In genomic region chr2:170037346-170037745, GRCm38 (mm10) we compare ENCODE assay signal across 15 mouse cellular contexts.
DNase-seq lines count a peak whose midpoint lies in the region; ATAC-seq lines count a peak whose summit lies in the region.
"Had no signal": no experiment of that assay in that cellular context is flagged by ENCODE, and none has a peak within 500 bp of the region (broad histone marks: within the 10 kb centered on the region; RNA-seq: fewer than 3 reads in every experiment).

No protein-coding gene starts in this region.

- DNase-seq in kidney, postnatal 10 days: peak; percentile 40
- DNase-seq in kidney, postnatal 14 days: no peak
- DNase-seq in right cerebral cortex, postnatal 4 days: peak; percentile 38
- DNase-seq in right cerebral cortex, postnatal 36 days (ENCODE audit: low spot score in 2 of 2): no peak
- no peak for DNase-seq in hindbrain, embryonic 14.5 days (ENCODE audit: low spot score)
- DNase-seq: adrenal gland, postnatal 25 days; cerebellum, adult 11 months; gastrocnemius, postnatal 36 days; heart, postnatal 10 days had no signal

- WGBS in hindbrain, embryonic 14.5 days: 46% methylated on average over 13 of the region's 13 CpGs
- WGBS in heart, embryonic 11.5 days (ENCODE audit: insufficient replicate concordance): 74% methylated on average over 13 of the region's 13 CpGs

- H3K4me1 ChIP-seq in hindbrain, embryonic 14.5 days (replicated peaks; ENCODE audit: control insufficient read depth, insufficient read depth, low read length): peaks cover 26% of the 10 kb centered on the region
- H3K4me1 ChIP-seq in heart, embryonic 11.5 days (ENCODE audit: control insufficient read depth, insufficient read depth, low read length): no peaks in the 10 kb centered on the region
- H3K4me1 ChIP-seq: liver, embryonic 12.5 days had no signal

- peak overlapping the region; percentile 29 for H3K4me2 ChIP-seq in hindbrain, embryonic 14.5 days (replicated peaks)
- no peak overlapping the region for H3K4me2 ChIP-seq in heart, embryonic 11.5 days
- H3K4me2 ChIP-seq: liver, embryonic 12.5 days had no signal

- peak overlapping the region; percentile 71 for H3K27ac ChIP-seq in hindbrain, embryonic 14.5 days
- H3K27ac ChIP-seq in heart, embryonic 11.5 days (ENCODE audit: low read depth, low read length): no peak overlapping the region
- H3K27ac ChIP-seq: embryonic facial prominence, embryonic 10.5 days; liver, embryonic 12.5 days; stomach, embryonic 15.5 days had no signal

- no peaks in the 10 kb centered on the region for H3K27me3 ChIP-seq in hindbrain, embryonic 14.5 days (ENCODE audit: control insufficient read depth, insufficient read depth, low read length)
- H3K27me3 ChIP-seq in heart, embryonic 11.5 days (ENCODE audit: control insufficient read depth, insufficient read depth, low read length): no peaks in the 10 kb centered on the region
- H3K27me3 ChIP-seq: liver, embryonic 12.5 days; stomach, embryonic 15.5 days had no signal

- peak; percentile 46; the same call in 1 of the 2 replicates for ATAC-seq in hindbrain, embryonic 14.5 days (ENCODE audit: low FRiP score)
- ATAC-seq in heart, embryonic 11.5 days (replicated peaks; ENCODE audit: insufficient number of reproducible peaks, low FRiP score, low TSS enrichment): no peak
- no peak for ATAC-seq in megakaryocyte-erythroid progenitor cell, adult 5-6 weeks (replicated peaks; ENCODE audit: low FRiP score, low TSS enrichment, poor library complexity, severe bottlenecking)
- ATAC-seq: liver, embryonic 12.5 days had no signal

- no peak overlapping the region for H3K9ac ChIP-seq in hindbrain, embryonic 14.5 days
- H3K9ac ChIP-seq in heart, embryonic 11.5 days (ENCODE audit: low read depth, low read length): no peak overlapping the region
- H3K9ac ChIP-seq: liver, embryonic 12.5 days; stomach, embryonic 15.5 days had no signal

- no peaks in the 10 kb centered on the region for H3K9me3 ChIP-seq in hindbrain, embryonic 14.5 days (ENCODE audit: control insufficient read depth, low read length)
- no peaks in the 10 kb centered on the region for H3K9me3 ChIP-seq in heart, embryonic 11.5 days (replicated peaks; ENCODE audit: control insufficient read depth, low read length)
- H3K9me3 ChIP-seq: embryonic facial prominence, embryonic 10.5 days; liver, embryonic 12.5 days; stomach, embryonic 15.5 days had no signal

- no peaks in the 10 kb centered on the region for H3K36me3 ChIP-seq in hindbrain, embryonic 14.5 days (replicated peaks; ENCODE audit: control insufficient read depth, insufficient read depth)
- H3K36me3 ChIP-seq in heart, embryonic 11.5 days (ENCODE audit: control insufficient read depth, insufficient read depth, low read length): no peaks in the 10 kb centered on the region
- H3K36me3 ChIP-seq: embryonic facial prominence, embryonic 10.5 days; liver, embryonic 12.5 days; stomach, embryonic 15.5 days had no signal

- no peak overlapping the region for H3K4me3 ChIP-seq in hindbrain, embryonic 14.5 days (replicated peaks; ENCODE audit: low read length)
- H3K4me3 ChIP-seq in heart, embryonic 11.5 days (ENCODE audit: low read depth, low read length): no peak overlapping the region
- H3K4me3 ChIP-seq: embryonic facial prominence, embryonic 10.5 days; liver, embryonic 12.5 days; myocyte; stomach, embryonic 15.5 days had no signal

Comparison
In these comparisons a context has a peak if more than half of its experiments do, and no peak if none do; other contexts are left out.
1. DNase-seq: peak in kidney, postnatal 10 days (single experiment) and right cerebral cortex, postnatal 4 days (single experiment); none in kidney, postnatal 14 days (single experiment), right cerebral cortex, postnatal 36 days (0 of 2) and hindbrain, embryonic 14.5 days (single experiment).